In the genomic region with DNA sequence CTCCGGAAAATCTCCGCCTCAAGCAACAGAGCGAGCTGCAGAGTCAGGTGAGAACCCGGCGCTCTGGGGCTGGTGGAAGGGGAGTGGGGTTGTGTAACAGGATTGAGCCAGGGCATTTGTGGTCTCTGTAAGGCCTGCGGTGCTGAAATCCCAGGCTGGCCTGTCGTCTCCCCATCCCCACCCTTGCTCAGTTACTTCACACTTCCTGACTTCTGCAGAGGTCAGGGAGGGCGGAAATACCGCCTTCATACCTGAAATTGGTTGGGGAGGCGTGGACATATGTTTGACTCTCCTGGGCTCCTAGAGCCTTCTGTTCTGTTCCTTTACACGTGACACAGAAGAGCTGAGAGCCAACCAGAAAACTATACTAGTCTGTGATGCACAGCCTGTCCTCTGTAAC, we compare ENCODE assay signal across 13 mouse cellular contexts. TPM values are rescaled to one million over a fixed set of nuclear protein-coding genes. Genes with fewer than 3 reads are reported as not detected.
DNase-seq lines count a peak whose midpoint lies in the region; ATAC-seq and TF ChIP-seq lines count a peak whose summit lies in the region.
"Had no signal": no experiment of that assay in that cellular context is flagged by ENCODE, and none has a peak within 500 bp of the region (broad histone marks: within the 10 kb centered on the region; RNA-seq: fewer than 3 reads in every experiment).

No protein-coding gene starts in this region.

- H3K4me1 ChIP-seq in lung, postnatal 0 days (ENCODE audit: insufficient read depth, low read depth, low read length), result peaks cover 26% of the 10 kb centered on the region
- peaks cover 62% of the 10 kb centered on the region for H3K4me1 ChIP-seq in lung, adult 2 months (ENCODE audit: control insufficient read depth, insufficient read depth, low read length)
- H3K4me1 ChIP-seq in liver, embryonic 16.5 days (ENCODE audit: control insufficient read depth, low read depth, low read length), result peaks cover 60% of the 10 kb centered on the region

- no peak overlapping the region for H3K4me2 ChIP-seq in lung, postnatal 0 days (replicated peaks; ENCODE audit: low read depth, low read length)
- no peak overlapping the region for H3K4me2 ChIP-seq in liver, embryonic 16.5 days (ENCODE audit: low read depth, low read length)

- no peak overlapping the region for H3K4me3 ChIP-seq in gastrocnemius, adult 2 months
- no peak overlapping the region for H3K4me3 ChIP-seq in lung, postnatal 0 days (ENCODE audit: low read depth, low read length)
- H3K4me3 ChIP-seq in lung, adult 2 months (replicated peaks; ENCODE audit: extremely low read depth, low read depth, low read length), result no peak overlapping the region
- H3K4me3 ChIP-seq in liver, embryonic 16.5 days (ENCODE audit: low read depth, low read length), result no peak overlapping the region

- H3K27ac ChIP-seq in gastrocnemius, adult 2 months, result peak overlapping the region; percentile 53
- peak overlapping the region; percentile 38; the same call in 1 of the 2 replicates for H3K27ac ChIP-seq in lung, postnatal 0 days (ENCODE audit: low read length)
- peak overlapping the region; percentile 14; the same call in 1 of the 2 replicates for H3K27ac ChIP-seq in liver, embryonic 16.5 days (ENCODE audit: low read length)
- H3K27ac ChIP-seq: macrophage had no signal

- peak; percentile 11; the same call in 1 of the 2 replicates for ATAC-seq in lung, postnatal 0 days
- no peak for ATAC-seq in liver, embryonic 16.5 days (ENCODE audit: low read depth)
- no peak for ATAC-seq in CD4-positive, CD25-positive, alpha-beta regulatory T cell, adult 4 months
- no peak for ATAC-seq in frontal cortex, adult (ENCODE audit: low TSS enrichment)

- no peak overlapping the region for H3K9ac ChIP-seq in lung, postnatal 0 days (replicated peaks; ENCODE audit: low read depth)
- no peak overlapping the region for H3K9ac ChIP-seq in liver, embryonic 16.5 days (ENCODE audit: low read depth, low read length)

- DNase-seq in gastrocnemius, adult 2 months, result no peak
- no peak for DNase-seq in gastrocnemius, postnatal 4 days (ENCODE audit: low spot score in 2 of 2)
- no peak for DNase-seq in lung, postnatal 0 days (ENCODE audit: low spot score)
- DNase-seq in lung, adult 2 months, result no peak
- DNase-seq in left cerebral cortex, postnatal 4 days, result no peak
- DNase-seq: B cell, adult 2 months; embryo, embryonic 11 days; spleen, adult 18-20 months had no signal

- no peaks in the 10 kb centered on the region for H3K27me3 ChIP-seq in lung, postnatal 0 days (replicated peaks; ENCODE audit: insufficient read depth, low read length)
- no peaks in the 10 kb centered on the region for H3K27me3 ChIP-seq in liver, embryonic 16.5 days (ENCODE audit: control insufficient read depth, insufficient read depth, low read depth, low read length)

- H3K36me3 ChIP-seq in lung, postnatal 0 days (ENCODE audit: insufficient read depth, low read length), result no peaks in the 10 kb centered on the region
- H3K36me3 ChIP-seq in liver, embryonic 16.5 days (ENCODE audit: control insufficient read depth, insufficient read depth), result no peaks in the 10 kb centered on the region

- TF ChIP-seq POLR2A in lung, adult 2 months (IDR thresholded peaks at IDR 0.05; ENCODE audit: borderline replicate concordance, extremely low read depth, low read depth, low read length), result no peak

- H3K9me3 ChIP-seq in lung, postnatal 0 days (ENCODE audit: low read length), result no peaks in the 10 kb centered on the region
- H3K9me3 ChIP-seq in liver, embryonic 16.5 days (replicated peaks; ENCODE audit: control insufficient read depth, low read length), result no peaks in the 10 kb centered on the region

- TF ChIP-seq EP300 in lung, postnatal 0 days (IDR thresholded peaks at IDR 0.05), result no peak

- intact Hi-C loops in gastrocnemius, adult 2 months (cut with DNase I), result no loop called here
- intact Hi-C loops in left cerebral cortex, postnatal 4 days (cut with DNase I), result no loop called here

- TF ChIP-seq CTCF in gastrocnemius, adult 2 months (IDR thresholded peaks at IDR 0.05), result no peak
- TF ChIP-seq CTCF in lung, postnatal 0 days (IDR thresholded peaks at IDR 0.05), result no peak
- TF ChIP-seq CTCF in lung, adult 2 months (IDR thresholded peaks at IDR 0.05; ENCODE audit: insufficient read depth, low read length), result no peak

- 62% methylated on average over 11 of the region's 11 CpGs for WGBS in lung, postnatal 0 days
- 67% methylated on average over 11 of the region's 11 CpGs for WGBS in lung, adult 2 months
- 65% methylated on average over 11 of the region's 11 CpGs for WGBS in liver, embryonic 16.5 days (ENCODE audit: insufficient replicate concordance)

RNA-seq across cellular contexts. Expression of a gene that starts 16.9 kb away (rescaled TPM):
- 10 to 100 TPM; 10.0 to 16.8 TPM for total RNA-seq in gastrocnemius, adult 2 months (2021)
- 10 to 100 TPM; 82.0 to 99.0 TPM for total RNA-seq in gastrocnemius, postnatal 4 days (2021)
- 96.4 and 107 TPM in 2 replicates for polyA plus RNA-seq in lung, postnatal 0 days (2015; fragmentation: Nextera tagmentation; extraction: Ambion mirVana)
- 120 and 137 TPM in 2 replicates for polyA plus RNA-seq in lung, adult 2 months (2012; rRNA removed)
- polyA plus RNA-seq in liver, embryonic 16.5 days (2015; fragmentation: Nextera tagmentation; extraction: Ambion mirVana), result 32.3 and 38.3 TPM in 2 replicates
- polyA plus RNA-seq in CD4-positive, CD25-positive, alpha-beta regulatory T cell, adult 4 months (2017; shearing (Covaris generic)), result 10 to 100 TPM; 46.4 to 49.9 TPM
- 100 to 1,000 TPM; 190 to 199 TPM for total RNA-seq in left cerebral cortex, postnatal 4 days (2021)

RNA-seq across cellular contexts. Expression of a gene that starts 24.8 kb away (rescaled TPM):
- under 1 TPM; 0.23 to 0.50 TPM for total RNA-seq in gastrocnemius, adult 2 months (2021)
- 1 to 10 TPM; 1.0 to 2.4 TPM for total RNA-seq in gastrocnemius, postnatal 4 days (2021)
- 1.3 and 1.5 TPM in 2 replicates for polyA plus RNA-seq in lung, postnatal 0 days (2015; fragmentation: Nextera tagmentation; extraction: Ambion mirVana)
- polyA plus RNA-seq in lung, adult 2 months (2012; rRNA removed), result 2.8 and 4.5 TPM in 2 replicates
- 0.19 and 0.36 TPM in 2 replicates for polyA plus RNA-seq in liver, embryonic 16.5 days (2015; fragmentation: Nextera tagmentation; extraction: Ambion mirVana)
- polyA plus RNA-seq in CD4-positive, CD25-positive, alpha-beta regulatory T cell, adult 4 months (2017; shearing (Covaris generic)), result 1 to 10 TPM; 1.4 TPM
- total RNA-seq in left cerebral cortex, postnatal 4 days (2021), result 10 to 100 TPM; 27.1 to 29.0 TPM

RNA-seq across cellular contexts. Expression of a gene that starts 33.5 kb away (rescaled TPM):
- total RNA-seq in gastrocnemius, adult 2 months (2021), result 100 to 1,000 TPM; 385 to 521 TPM
- total RNA-seq in gastrocnemius, postnatal 4 days (2021), result 100 to 1,000 TPM; 976 to 983 TPM
- polyA plus RNA-seq in lung, postnatal 0 days (2015; fragmentation: Nextera tagmentation; extraction: Ambion mirVana), result 464 and 478 TPM in 2 replicates
- 81.7 and 95.5 TPM in 2 replicates for polyA plus RNA-seq in lung, adult 2 months (2012; rRNA removed)
- 232 and 261 TPM in 2 replicates for polyA plus RNA-seq in liver, embryonic 16.5 days (2015; fragmentation: Nextera tagmentation; extraction: Ambion mirVana)
- 1,000 to 10,000 TPM in 1 of 2 experiments, 100 to 1,000 TPM in 1; 884 to 1,093 TPM for polyA plus RNA-seq in CD4-positive, CD25-positive, alpha-beta regulatory T cell, adult 4 months (2017; shearing (Covaris generic))
- 100 to 1,000 TPM; 614 to 660 TPM for total RNA-seq in left cerebral cortex, postnatal 4 days (2021)

RNA-seq across cellular contexts. Expression of a gene that starts 40.0 kb away (rescaled TPM):
- under 1 TPM; 0.39 to 0.56 TPM for total RNA-seq in gastrocnemius, adult 2 months (2021)
- not detected for total RNA-seq in gastrocnemius, postnatal 4 days (2021)
- polyA plus RNA-seq in lung, postnatal 0 days (2015; fragmentation: Nextera tagmentation; extraction: Ambion mirVana), result not detected in 2 replicates
- 0.22 TPM in 1 of 2 replicates, not detected in the other for polyA plus RNA-seq in lung, adult 2 months (2012; rRNA removed)
- not detected in 2 replicates for polyA plus RNA-seq in liver, embryonic 16.5 days (2015; fragmentation: Nextera tagmentation; extraction: Ambion mirVana)
- polyA plus RNA-seq in CD4-positive, CD25-positive, alpha-beta regulatory T cell, adult 4 months (2017; shearing (Covaris generic)), result not detected
- 1 to 10 TPM in 1 of 2 experiments, not detected in 1; 2.0 TPM for total RNA-seq in left cerebral cortex, postnatal 4 days (2021)
- total RNA-seq: gastrocnemius, adult 18-20 months had no signal
- polyA plus RNA-seq: macrophage had no signal

RNA-seq across cellular contexts. Expression of a gene that starts 49.4 kb away (rescaled TPM):
- 1 to 10 TPM; 6.2 to 6.5 TPM for total RNA-seq in gastrocnemius, adult 2 months (2021)
- 10 to 100 TPM; 13.4 to 13.5 TPM for total RNA-seq in gastrocnemius, postnatal 4 days (2021)
- polyA plus RNA-seq in lung, postnatal 0 days (2015; fragmentation: Nextera tagmentation; extraction: Ambion mirVana), result 12.7 and 13.2 TPM in 2 replicates
- polyA plus RNA-seq in lung, adult 2 months (2012; rRNA removed), result 7.0 and 11.6 TPM in 2 replicates
- polyA plus RNA-seq in liver, embryonic 16.5 days (2015; fragmentation: Nextera tagmentation; extraction: Ambion mirVana), result 5.4 and 6.0 TPM in 2 replicates
- 10 to 100 TPM; 25.2 to 33.8 TPM for polyA plus RNA-seq in CD4-positive, CD25-positive, alpha-beta regulatory T cell, adult 4 months (2017; shearing (Covaris generic))
- total RNA-seq in left cerebral cortex, postnatal 4 days (2021), result 10 to 100 TPM; 17.6 to 20.4 TPM
